Mouse (Mus musculus) megakaryocyte, adult 5-6 weeks (primary cell): ENCODE measurements around the gene Hace1. TPM values are rescaled to one million over a fixed set of nuclear protein-coding genes. Genes with fewer than 3 reads are reported as not detected.

Experiments used
- ATAC-seq: 2 replicates; pipeline ENCODE4 v1.8.0; 2016; ENCODE audit warnings: mild to moderate bottlenecking, inconsistent platforms; ENCODE audit not compliant: poor library complexity, severe bottlenecking
- total RNA-seq, 2 experiments: library from RNA; stranded (forward) in 1 of 2; stranded (reverse) in 1 of 2; fragments of 153-499, 151-499 nt in 1 of 2; fragments of 221-1000, 200-1000 nt in 1 of 2; gene quantifications; 2 replicates each; pipeline versions ENCODE4 v1.2.3 to v1.2.4; 2015 to 2017

Gene Hace1
- total RNA-seq, 2 experiments from 2014 or later, result 14.3 to 21.2 TPM

DNA sequence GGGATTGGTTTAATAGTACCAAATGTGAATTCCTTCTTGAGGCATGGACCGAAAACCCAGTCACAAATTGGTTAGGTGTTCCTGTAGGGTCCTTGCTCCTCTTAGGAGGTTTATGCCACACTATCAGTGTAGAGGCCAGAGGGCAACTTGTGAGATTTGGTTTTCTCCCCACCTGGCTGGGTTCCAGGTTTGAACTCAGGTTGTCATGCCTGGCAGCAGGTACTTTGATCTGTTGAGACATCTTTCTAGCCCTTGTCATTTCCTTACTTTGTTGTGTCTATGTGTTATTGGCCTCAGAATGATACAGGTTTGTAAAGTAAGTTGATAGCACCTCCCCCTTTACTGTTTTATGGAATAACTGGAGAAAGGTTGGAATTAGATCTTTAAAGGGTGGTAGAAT is 117.9 kb downstream of the Hace1 start:
- no peak for ATAC-seq

DNA sequence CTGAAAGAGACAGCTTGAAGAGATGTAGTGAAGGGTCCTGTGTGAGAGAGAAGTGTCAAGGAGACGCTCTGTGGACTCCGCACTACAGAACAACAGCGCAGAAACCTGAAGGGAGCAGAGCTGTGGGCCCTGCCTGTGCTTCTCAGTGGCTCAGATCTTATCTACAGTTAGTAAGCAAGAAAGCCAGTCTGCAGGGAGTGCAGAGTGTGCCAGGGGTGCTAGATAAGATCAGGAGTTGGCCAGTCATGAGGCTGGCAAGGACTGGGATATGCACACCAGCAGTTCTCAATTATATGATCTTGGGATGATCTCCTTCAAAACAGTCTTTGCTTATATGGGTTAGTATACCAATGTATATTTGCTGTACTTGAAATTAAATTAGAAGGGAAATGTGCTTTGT is 121.3 kb downstream of the Hace1 start:
- no peak for ATAC-seq

DNA sequence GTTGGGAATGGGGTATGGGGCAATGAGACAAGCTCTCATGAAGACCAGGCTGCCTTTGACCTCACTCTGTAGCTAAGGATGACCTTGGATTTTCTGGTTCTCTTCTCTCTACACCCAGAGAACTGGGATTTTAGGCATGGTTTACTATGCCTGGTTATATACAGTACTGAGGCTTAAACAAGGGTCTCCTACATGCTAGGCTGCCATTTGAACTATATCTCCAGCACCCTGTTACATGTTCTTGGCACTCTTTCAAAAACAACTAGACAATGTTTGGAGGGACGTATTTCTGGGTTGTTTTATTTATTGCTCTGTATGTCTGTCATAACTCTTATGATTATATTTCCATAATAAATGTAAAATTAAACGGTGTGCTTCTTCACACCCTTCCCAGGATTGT is 129.2 kb downstream of the Hace1 start:
- ATAC-seq, result no peak

DNA sequence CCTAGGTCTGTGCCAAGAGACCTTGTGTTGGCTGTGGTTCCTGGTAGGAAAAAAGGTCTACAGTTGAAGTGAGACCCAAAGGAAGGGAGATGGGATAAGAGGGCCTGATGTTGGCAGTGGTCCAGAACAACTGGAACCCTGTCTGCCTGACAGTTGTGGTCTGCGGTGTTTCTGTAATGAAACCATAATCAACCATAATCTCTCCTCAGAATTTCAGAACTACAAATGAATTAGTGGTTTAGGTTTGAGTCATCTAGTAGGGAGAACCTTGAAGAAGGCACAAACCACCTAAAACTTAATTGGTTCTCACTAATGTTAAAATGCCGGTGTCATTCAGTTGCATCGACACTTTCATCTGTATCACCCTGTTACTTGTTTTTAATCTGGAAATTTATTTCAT is 133.2 kb downstream of the Hace1 start:
- ATAC-seq, result no peak

DNA sequence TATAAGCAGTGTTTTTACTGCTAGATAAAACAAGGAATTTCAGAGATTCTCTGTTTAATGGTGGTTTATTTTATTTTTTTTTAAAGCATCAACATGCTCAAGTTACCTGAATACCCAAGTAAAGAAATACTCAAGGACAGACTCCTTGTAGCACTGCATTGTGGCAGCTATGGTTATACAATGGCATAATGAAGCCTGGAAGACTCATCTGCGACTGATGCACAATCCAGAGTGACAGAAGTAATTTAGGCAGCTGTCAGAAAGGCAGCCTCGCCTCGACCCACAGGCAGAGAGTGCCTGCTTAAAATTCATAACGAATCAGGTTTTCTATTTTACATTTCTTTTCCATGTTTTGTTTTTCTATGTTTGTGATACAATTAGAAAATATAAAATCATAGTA is 133.7 kb downstream of the Hace1 start:
- ATAC-seq, result no peak

Other genes with a start within 250 kb of the Hace1 start
- not detected in 2 replicates for gene Bves, start 242.1 kb upstream of the Hace1 start, total RNA-seq (2015)
- gene Bves, start 242.1 kb upstream of the Hace1 start, total RNA-seq (2017), result not detected in 2 replicates
- not detected in 2 replicates for gene Lin28b, start 91.4 kb upstream of the Hace1 start, total RNA-seq (2015)
- gene Lin28b, start 91.4 kb upstream of the Hace1 start, total RNA-seq (2017), result not detected in 2 replicates